Mouse (Mus musculus) CH12.LX (cell line): Measurements from ENCODE around the gene Lig4.

Experiments
- CTCF ChIP-seq, 2 experiments: IDR thresholded peaks in 1 of 2; conservative IDR thresholded peaks in 1 of 2; 2 replicates each; pipeline ENCODE4 v1.5.1; 2011 to 2012; ENCODE audit warnings: low read depth in 2 of 2, low read length in 2 of 2, improper control_type of control experiment in 1 of 2, inconsistent platforms in 1 of 2, mild to moderate bottlenecking in 1 of 2, moderate library complexity in 1 of 2
- EP300 ChIP-seq: IDR thresholded peaks from 2 replicates; pipeline ENCODE4 v1.6.1; 2011; ENCODE audit warnings: low read length, improper control_type of control experiment
- ETS1 ChIP-seq: conservative IDR thresholded peaks from 2 replicates; pipeline ENCODE4 v1.6.1; 2012; ENCODE audit warnings: low read depth, mild to moderate bottlenecking, inconsistent platforms, low read length, improper control_type of control experiment, moderate library complexity
- JUN ChIP-seq: IDR thresholded peaks from 2 replicates; pipeline ENCODE4 v1.6.1; 2011; ENCODE audit warnings: low read depth, mild to moderate bottlenecking, low read length, improper control_type of control experiment, moderate library complexity; ENCODE audit not compliant: insufficient read depth
- MAX ChIP-seq: IDR thresholded peaks from 2 replicates; pipeline ENCODE4 v1.6.1; 2011; ENCODE audit warnings: low read length, improper control_type of control experiment
- MYC ChIP-seq: IDR thresholded peaks from 2 replicates; pipeline ENCODE4 v1.6.1; 2011; ENCODE audit warnings: low read depth, mild to moderate bottlenecking, improper control_type of control experiment, low read length
- NRF1 ChIP-seq: IDR thresholded peaks from 2 replicates; pipeline ENCODE4 v1.6.1; 2014; ENCODE audit warnings: low read depth, mild to moderate bottlenecking, inconsistent platforms, low read length, improper control_type of control experiment, moderate library complexity
- POLR2A ChIP-seq: IDR thresholded peaks from 2 replicates; pipeline ENCODE4 v1.6.1; 2011; ENCODE audit warnings: low read depth, mild to moderate bottlenecking, improper control_type of control experiment, low read length
- RAD21 ChIP-seq: IDR thresholded peaks from 2 replicates; pipeline ENCODE4 v1.6.1; 2011; ENCODE audit warnings: low read depth, mild to moderate bottlenecking, low read length, improper control_type of control experiment, moderate library complexity
- TCF12 ChIP-seq: IDR thresholded peaks from 2 replicates; pipeline ENCODE4 v1.6.1; 2014; ENCODE audit warnings: low read depth, mild to moderate bottlenecking, inconsistent platforms, low read length, improper control_type of control experiment

DNA sequence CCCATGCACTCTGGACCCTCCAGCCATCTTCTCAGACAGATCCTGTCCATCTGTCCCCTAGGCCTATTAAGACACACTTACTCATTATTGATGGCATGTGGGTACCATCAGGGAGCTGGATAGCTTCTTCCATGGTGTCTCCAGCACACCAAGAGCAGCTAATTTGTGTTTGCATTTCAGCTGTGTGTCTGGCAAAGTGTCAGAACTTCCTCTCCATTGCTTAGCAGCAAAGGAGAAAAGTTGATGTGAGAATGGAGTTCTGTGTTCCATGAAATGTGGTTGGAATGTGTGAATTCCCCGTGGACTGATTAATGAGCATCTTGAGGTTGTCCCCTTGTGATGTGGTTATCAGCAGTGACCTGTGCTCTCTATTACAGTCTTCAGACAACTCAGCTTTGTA lies 2.3 kb upstream of the Lig4 start:
- TF ChIP-seq TCF12, result no peak
- TF ChIP-seq CTCF (conservative IDR thresholded peaks at IDR 0.05 in 1 of 2, IDR thresholded peaks at IDR 0.05 in 1 of 2; ENCODE audit: low read depth in 2 of 2, low read length in 2 of 2), result no peak
- no peak for TF ChIP-seq POLR2A
- no peak for TF ChIP-seq JUN
- no peak for TF ChIP-seq MAX
- TF ChIP-seq NRF1, result no peak
- TF ChIP-seq EP300, result no peak
- no peak for TF ChIP-seq RAD21
- no peak for TF ChIP-seq ETS1
- no peak for TF ChIP-seq MYC
